Mouse (Mus musculus): ENCODE measurements around the gene Tmem230. TPM values are rescaled to one million over a fixed set of nuclear protein-coding genes. Genes with fewer than 3 reads are reported as not detected.
A peak's percentile ranks its signal among the peaks of the same experiment; 100 is the strongest.

The Tmem230 gene
- total and polyA plus RNA-seq, 2 experiments from 2014 or later = 37.1 to 46.1 TPM

DNA sequence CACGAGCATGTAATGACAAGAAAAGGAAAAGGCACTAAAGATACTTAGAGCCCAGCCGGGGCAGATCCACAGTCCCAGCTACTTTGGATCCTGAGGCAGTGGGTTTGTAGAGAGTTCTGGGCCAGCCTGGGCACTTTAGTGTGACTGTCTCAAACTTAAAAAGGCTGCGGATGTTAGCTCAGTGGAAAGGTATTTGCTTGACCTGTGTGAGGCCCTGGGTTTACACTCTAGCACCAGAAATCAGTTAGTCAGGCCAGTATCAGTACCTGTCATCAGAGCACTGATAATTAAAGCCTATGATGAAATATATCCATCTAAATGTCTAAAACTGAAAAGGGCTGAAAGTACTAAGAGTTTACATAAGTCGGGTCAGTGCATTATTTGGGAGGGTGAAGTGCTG, 28.6 kb upstream of the Tmem230 start:
- peaks cover 14% of the 10 kb centered on the region for H3K4me1 ChIP-seq (ENCODE audit: control insufficient read depth, insufficient read depth)
- no peak for ATAC-seq (ENCODE audit: insufficient read depth, low read depth)
- no peaks in the 10 kb centered on the region for H3K27me3 ChIP-seq (ENCODE audit: control insufficient read depth, insufficient read depth, low read length)
- H3K27ac ChIP-seq (ENCODE audit: low read depth) = no peak overlapping the region
- no peak overlapping the region for H3K4me2 ChIP-seq (ENCODE audit: low read depth, low read length)
- no peak for DNase-seq (ENCODE audit: low spot score)
- TF ChIP-seq EP300 (IDR thresholded peaks at IDR 0.05; ENCODE audit: low read depth) = no peak
- TF ChIP-seq CTCF (IDR thresholded peaks at IDR 0.05; ENCODE audit: low read depth) = no peak
- H3K9ac ChIP-seq (replicated peaks; ENCODE audit: low read depth, low read length) = no peak overlapping the region
- H3K9me3 ChIP-seq (replicated peaks; ENCODE audit: control insufficient read depth, low read length) = no peaks in the 10 kb centered on the region
- no peak overlapping the region for H3K4me3 ChIP-seq (ENCODE audit: low read depth, low read length)
- 74% methylated on average over 4 of the region's 4 CpGs for WGBS
- H3K36me3 ChIP-seq (replicated peaks; ENCODE audit: control insufficient read depth, insufficient read depth, low read length) = 0 out of 2 replicates have a peak, but pooled peaks cover 7% of the 10 kb centered on the region

- no peaks in the 10 kb centered on the region for H3K9me3 ChIP-seq (replicated peaks; ENCODE audit: control insufficient read depth, low read length)
- H3K27me3 ChIP-seq (ENCODE audit: control insufficient read depth, insufficient read depth, low read length) = no peaks in the 10 kb centered on the region
- H3K4me3 ChIP-seq (ENCODE audit: low read depth, low read length) = no peak overlapping the region
- H3K4me1 ChIP-seq (ENCODE audit: control insufficient read depth, insufficient read depth) = peaks cover 21% of the 10 kb centered on the region
- ATAC-seq (ENCODE audit: insufficient read depth, low read depth) = no peak
- no peak overlapping the region for H3K9ac ChIP-seq (replicated peaks; ENCODE audit: low read depth, low read length)
- 0 out of 2 replicates have a peak, but pooled peaks cover 3% of the 10 kb centered on the region for H3K36me3 ChIP-seq (replicated peaks; ENCODE audit: control insufficient read depth, insufficient read depth, low read length)
- TF ChIP-seq CTCF (IDR thresholded peaks at IDR 0.05; ENCODE audit: low read depth) (0 out of 2 replicates have a peak, but pooled peaks have one; percentile 17), EP300 (IDR thresholded peaks at IDR 0.05; ENCODE audit: low read depth) (no peak)
- no peak for DNase-seq (ENCODE audit: low spot score)
- H3K27ac ChIP-seq (ENCODE audit: low read depth) = no peak overlapping the region
- no peak overlapping the region for H3K4me2 ChIP-seq (ENCODE audit: low read depth, low read length)
- WGBS = 82% methylated on average over 4 of the region's 4 CpGs
Observed at GRCm38 (mm10) chr2:132275527-132275926, 27.9 kb upstream of the Tmem230 start.

GRCm38 (mm10) chr2:132272694-132273389, 25.2 kb upstream of the Tmem230 start:
- no peaks in the 10 kb centered on the region for H3K27me3 ChIP-seq (ENCODE audit: control insufficient read depth, insufficient read depth, low read length)
- TF ChIP-seq EP300 (IDR thresholded peaks at IDR 0.05; ENCODE audit: low read depth) = no peak
- no peak for TF ChIP-seq CTCF (IDR thresholded peaks at IDR 0.05; ENCODE audit: low read depth)
- WGBS = 64% methylated on average over 6 of the region's 6 CpGs
- no peaks in the 10 kb centered on the region for H3K36me3 ChIP-seq (replicated peaks; ENCODE audit: control insufficient read depth, insufficient read depth, low read length)
- no peak overlapping the region for H3K4me2 ChIP-seq (ENCODE audit: low read depth, low read length)
- H3K9me3 ChIP-seq (replicated peaks; ENCODE audit: control insufficient read depth, low read length) = no peaks in the 10 kb centered on the region
- H3K9ac ChIP-seq (replicated peaks; ENCODE audit: low read depth, low read length) = no peak overlapping the region
- DNase-seq (ENCODE audit: low spot score) = no peak
- H3K4me3 ChIP-seq (ENCODE audit: low read depth, low read length) = no peak overlapping the region
- ATAC-seq (ENCODE audit: insufficient read depth, low read depth) = no peak
- H3K27ac ChIP-seq (ENCODE audit: low read depth) = no peak overlapping the region
- peaks cover 25% of the 10 kb centered on the region for H3K4me1 ChIP-seq (ENCODE audit: control insufficient read depth, insufficient read depth)

DNA sequence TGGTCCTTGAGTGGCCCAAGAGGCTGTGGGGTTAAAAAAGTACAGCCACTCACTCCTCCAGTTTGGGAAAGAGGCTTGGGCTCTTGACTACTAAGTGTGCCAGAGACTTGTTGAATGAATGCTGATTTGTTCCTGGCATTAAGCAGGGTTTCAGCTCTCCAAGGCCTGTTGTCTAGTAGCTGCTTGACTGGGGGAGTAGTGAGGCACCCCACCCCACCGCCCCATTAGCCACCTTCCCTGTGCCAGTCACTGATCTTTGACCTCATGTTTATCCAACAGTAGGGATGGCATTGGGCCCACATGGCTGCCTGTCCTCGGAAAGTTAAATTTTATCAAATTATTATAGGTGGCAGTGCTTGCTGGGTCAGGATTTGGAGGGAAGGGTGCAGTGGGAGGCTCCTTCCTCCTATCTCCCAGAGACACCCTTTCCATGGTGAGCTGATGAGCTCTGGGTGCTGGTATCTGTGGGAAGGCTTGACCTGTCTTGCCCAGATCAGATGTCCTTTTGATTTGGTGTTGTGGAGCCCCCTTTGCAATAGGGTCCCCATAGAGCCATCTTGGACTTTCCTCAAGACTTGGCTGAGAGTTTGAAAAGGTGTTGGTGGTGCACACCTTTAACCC, 22.8 kb upstream of the Tmem230 start:
- TF ChIP-seq CTCF (IDR thresholded peaks at IDR 0.05; ENCODE audit: low read depth) = no peak
- no peak for TF ChIP-seq EP300 (IDR thresholded peaks at IDR 0.05; ENCODE audit: low read depth)
- WGBS = 31% methylated on average over 2 of the region's 2 CpGs
- DNase-seq (ENCODE audit: low spot score) = peak; percentile 49

DNA sequence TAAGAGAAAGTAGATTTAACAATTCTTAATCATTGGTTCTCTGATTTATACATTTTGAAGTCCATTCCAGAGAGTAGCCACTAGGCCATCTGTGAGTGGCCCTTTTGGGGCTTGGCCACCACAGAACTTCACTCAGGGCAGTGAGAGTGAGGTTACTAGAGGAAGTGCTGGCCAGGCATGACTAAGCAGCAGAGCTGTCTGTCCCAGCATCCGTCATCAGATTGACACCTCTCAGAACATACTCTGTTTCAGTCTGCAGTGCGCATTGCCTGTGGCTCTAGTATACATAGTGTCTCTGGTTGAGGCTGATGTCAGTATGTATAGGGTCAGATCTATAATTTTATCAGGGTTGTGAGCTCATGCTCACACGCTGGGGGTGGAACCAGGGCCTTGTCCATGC, 21.6 kb upstream of the Tmem230 start:
- peaks cover 45% of the 10 kb centered on the region for H3K4me1 ChIP-seq (ENCODE audit: control insufficient read depth, insufficient read depth)
- ATAC-seq (ENCODE audit: insufficient read depth, low read depth) = no peak

More for the DNA sequence above, 22.8 kb upstream of the Tmem230 start:
- H3K4me3 ChIP-seq (ENCODE audit: low read depth, low read length) = no peak overlapping the region
- H3K36me3 ChIP-seq (replicated peaks; ENCODE audit: control insufficient read depth, insufficient read depth, low read length) = no peaks in the 10 kb centered on the region
- H3K9me3 ChIP-seq (replicated peaks; ENCODE audit: control insufficient read depth, low read length) = no peaks in the 10 kb centered on the region
- H3K4me2 ChIP-seq (ENCODE audit: low read depth, low read length) = 0 out of 2 replicates have a peak overlapping the region, but pooled peaks have one; percentile 12
- H3K27me3 ChIP-seq (ENCODE audit: control insufficient read depth, insufficient read depth, low read length) = no peaks in the 10 kb centered on the region
- no peak overlapping the region for H3K9ac ChIP-seq (replicated peaks; ENCODE audit: low read depth, low read length)
- peak overlapping the region; percentile 61 for H3K27ac ChIP-seq (ENCODE audit: low read depth)
- ATAC-seq (ENCODE audit: insufficient read depth, low read depth) = peak; percentile 76
- H3K4me1 ChIP-seq (ENCODE audit: control insufficient read depth, insufficient read depth) = peaks cover 36% of the 10 kb centered on the region

More for the DNA sequence above, 21.6 kb upstream of the Tmem230 start:
- Histone ChIP-seq H3K9me3 (replicated peaks; ENCODE audit: control insufficient read depth, low read length) (no peaks in the 10 kb centered on the region), H3K27ac (ENCODE audit: low read depth) (peak overlapping the region; percentile 61), H3K4me2 (ENCODE audit: low read depth, low read length) (no peak overlapping the region), H3K4me3 (ENCODE audit: low read depth, low read length) (no peak overlapping the region), H3K27me3 (ENCODE audit: control insufficient read depth, insufficient read depth, low read length) (no peaks in the 10 kb centered on the region), H3K36me3 (replicated peaks; ENCODE audit: control insufficient read depth, insufficient read depth, low read length) (no peaks in the 10 kb centered on the region), H3K9ac (replicated peaks; ENCODE audit: low read depth, low read length) (no peak overlapping the region)
- WGBS = 64% methylated on average over 3 of the region's 3 CpGs
- TF ChIP-seq EP300 (IDR thresholded peaks at IDR 0.05; ENCODE audit: low read depth) = no peak
- TF ChIP-seq CTCF (IDR thresholded peaks at IDR 0.05; ENCODE audit: low read depth) = no peak
- DNase-seq (ENCODE audit: low spot score) = no peak

Data from heart, postnatal 0 days (tissue).